Mouse (Mus musculus) spleen, postnatal 36 days (tissue): ENCODE results near the gene Mtif2.
"Not testable (repeated sequence)": the region's sequence is repeated elsewhere in the genome, so short reads cannot be mapped to it uniquely, and the experiment has no call there.

ENCODE experiments used
- DNase-seq, 2 experiments: peaks; one replicate each; pipeline ENCODE4 v3.0.0; 2022; ENCODE audit warnings: low spot score in 2 of 2, mixed read lengths in 1 of 2

The Mtif2 gene

DNA sequence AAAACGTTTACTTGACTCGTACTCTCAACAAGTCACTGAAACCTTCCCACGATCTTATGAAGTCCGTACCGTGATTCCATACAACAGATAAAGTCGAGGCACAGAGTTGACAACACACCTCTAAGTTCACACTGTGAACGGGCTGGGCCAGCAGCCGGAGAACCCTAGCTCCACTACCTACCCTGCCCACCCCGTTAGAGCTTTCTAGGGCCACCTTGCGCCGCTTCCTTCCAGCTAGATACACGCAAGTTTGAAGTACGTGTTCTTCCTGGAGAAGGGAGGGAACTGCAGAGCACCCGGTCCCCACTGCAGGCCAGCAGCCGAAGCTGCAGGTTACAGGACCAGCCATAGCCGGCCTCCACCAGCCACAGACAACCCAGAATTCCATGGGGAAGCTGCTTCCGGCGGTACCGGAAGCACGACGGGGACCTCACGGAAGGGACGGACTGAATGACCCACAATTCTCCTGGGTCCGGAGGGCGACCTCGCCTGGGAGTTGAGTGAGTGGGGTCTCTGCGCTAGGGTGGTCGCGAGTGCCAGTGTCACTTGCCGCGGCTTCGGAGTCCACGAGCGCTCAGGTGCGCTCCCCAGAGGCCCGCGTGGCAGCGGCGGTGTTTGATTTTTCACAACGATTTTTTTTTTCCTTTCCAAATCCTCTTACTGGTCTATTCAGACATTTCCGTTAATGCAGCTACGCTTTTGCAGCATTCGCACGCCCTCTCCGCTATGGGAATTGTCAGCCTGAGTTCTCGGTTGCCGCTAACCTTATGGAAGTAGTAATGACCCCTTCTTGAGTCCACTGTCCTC lies at the start of gene Mtif2:
Gene Mtif2 (plus strand): TSS at position 421 of the 807 bp plus-strand sequence.
- DNase-seq: peak; percentile 61 to 67

GRCm38 (mm10) chr11:29493135-29493534 lies 33.1 kb upstream of the Mtif2 start:
- no peak for DNase-seq

- no peak for DNase-seq
These were observed 29.2 kb upstream of the Mtif2 start for GRCm38 (mm10) chr11:29496962-29497361.

DNA sequence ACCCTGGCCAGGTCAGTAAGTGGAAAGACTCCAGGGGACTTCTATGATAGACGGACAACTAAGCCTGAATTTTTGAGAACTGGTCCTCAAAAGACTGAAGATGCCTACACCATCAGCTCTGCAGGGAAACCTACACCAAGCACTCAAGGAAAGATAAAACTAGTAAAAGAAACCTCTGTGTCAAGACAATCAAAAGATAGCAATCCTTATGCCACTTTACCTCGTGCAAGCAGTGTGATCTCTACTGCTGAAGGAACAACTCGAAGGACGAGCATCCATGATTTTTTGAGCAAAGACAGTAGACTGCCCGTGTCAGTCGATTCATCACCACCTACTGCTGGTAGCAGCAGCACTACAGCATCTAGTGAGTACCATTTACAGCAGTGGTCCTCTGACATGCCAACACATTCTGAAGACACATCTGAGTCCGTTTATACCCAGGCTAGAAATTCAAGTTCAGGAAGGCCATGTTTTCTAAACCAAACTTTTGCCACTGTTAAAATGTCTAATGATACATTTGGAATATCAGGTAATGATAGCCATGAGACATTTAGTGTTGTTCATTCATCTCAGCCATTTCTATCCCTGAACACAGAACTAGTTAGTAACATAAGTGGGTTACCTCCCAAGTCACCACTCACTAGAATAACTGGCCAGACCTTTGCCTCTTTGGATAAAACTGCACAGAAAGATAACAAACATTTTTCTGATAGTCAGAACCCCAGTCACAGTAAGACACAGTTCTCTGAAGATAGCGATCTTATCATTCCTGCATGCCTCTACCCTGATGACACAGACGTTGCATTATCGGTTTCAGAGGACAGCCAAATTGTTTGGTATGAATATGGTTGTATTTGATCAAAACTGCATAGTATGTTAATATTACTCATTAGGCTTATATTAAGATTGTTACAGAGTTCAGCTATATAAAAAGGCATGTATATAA lies 22.0 kb upstream of the Mtif2 start:
- DNase-seq: no peak

DNA sequence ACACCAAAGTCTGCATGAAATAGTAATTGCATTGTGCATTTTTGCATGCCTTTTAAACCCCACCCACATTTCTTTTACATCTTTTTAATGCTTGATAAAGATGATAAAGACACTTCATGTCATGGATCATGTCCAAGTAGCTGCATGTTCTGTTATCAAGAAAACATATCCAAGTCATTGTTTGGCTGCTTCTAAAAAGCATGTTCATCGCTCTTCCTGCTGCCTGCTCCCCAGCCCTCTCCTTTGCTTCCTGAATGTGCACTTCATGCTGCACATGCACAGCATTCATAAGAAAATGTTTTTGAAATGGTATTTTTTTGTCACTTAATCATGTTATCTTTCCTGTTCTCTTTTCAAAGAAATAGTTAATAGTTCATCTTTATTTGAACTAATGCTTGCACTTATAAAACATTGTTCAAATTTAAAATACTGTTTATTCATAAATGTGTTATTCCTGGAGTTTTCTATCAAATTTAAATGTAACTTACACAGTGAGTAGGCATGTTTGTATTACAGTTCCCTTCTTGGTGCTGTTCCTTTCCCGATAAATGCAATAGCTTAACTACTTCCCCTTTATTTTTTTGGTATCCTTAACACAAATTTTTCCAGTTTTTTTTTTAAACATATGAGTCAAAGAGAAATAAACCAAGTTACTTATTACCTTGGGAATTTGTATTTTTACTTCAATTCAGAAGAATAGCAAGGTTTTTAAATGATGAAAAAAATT lies 21.1 kb upstream of the Mtif2 start:
- no peak for DNase-seq

- no peak for DNase-seq
These were observed 16.8 kb upstream of the Mtif2 start for GRCm38 (mm10) chr11:29509421-29509820.

GRCm38 (mm10) chr11:29512818-29513535 lies 13.2 kb upstream of the Mtif2 start:
- no peak for DNase-seq

DNA sequence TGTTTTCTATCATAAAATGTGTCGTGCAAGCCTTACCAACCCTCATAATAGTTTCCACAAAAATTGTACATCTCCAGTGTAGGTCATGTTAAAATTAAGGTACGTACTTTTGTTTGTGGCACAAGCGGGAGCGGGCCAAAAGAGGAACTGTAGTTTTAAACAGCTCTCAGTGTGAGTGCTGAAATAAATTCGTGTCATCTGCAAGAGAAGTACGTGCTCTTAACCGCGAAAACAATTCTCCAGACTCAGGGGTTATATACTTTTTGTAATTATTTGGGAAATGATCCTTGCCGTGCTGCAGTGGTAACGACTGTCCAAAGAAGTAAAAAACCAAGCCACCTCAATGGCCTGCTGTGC lies 11.9 kb upstream of the Mtif2 start:
- DNase-seq: peak in 1 of 2 experiments; percentile 18

DNA sequence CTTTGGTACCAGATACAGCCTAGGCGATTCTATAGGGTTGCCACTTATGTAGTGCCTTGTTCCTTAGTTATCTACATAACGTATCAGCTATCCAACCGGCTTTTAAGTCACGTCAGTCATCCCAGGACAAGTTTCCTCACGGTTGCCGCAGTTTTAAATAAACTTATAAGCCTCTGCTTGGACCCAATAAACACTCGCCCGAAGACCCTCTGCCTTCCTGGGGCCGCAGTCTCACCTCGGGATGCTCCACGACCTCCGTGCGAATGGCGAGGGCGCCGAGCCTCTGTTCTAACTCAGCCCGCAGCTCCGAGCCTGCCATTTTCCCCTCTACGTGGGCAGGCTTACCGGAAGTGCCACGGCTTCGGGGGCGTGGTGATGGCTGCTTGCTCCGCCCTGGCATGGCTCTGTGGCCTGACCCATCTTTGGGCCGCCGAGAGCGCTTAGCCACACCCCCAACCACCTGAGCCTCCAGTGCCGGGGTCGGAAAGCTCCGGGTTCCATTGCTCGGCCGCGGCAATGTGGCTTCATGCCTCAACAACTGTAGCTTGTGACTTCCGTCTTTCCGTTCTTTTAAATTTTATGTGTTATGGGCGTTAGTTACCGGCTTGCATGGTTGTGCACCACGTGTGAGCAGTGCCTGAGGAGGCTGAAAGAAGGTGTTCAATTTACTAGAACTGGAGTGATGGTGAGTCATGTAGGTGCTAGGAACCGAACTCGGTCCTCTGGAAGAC lies 11.4 kb upstream of the Mtif2 start, which contains the start of gene Prorsd1:
Gene Prorsd1 (minus strand): TSS at position 352 of the 731 bp plus-strand sequence.
- DNase-seq: peak; percentile 95 to 96

GRCm38 (mm10) chr11:29538201-29538600 lies 12.0 kb downstream of the Mtif2 start:
- DNase-seq: no peak

DNA sequence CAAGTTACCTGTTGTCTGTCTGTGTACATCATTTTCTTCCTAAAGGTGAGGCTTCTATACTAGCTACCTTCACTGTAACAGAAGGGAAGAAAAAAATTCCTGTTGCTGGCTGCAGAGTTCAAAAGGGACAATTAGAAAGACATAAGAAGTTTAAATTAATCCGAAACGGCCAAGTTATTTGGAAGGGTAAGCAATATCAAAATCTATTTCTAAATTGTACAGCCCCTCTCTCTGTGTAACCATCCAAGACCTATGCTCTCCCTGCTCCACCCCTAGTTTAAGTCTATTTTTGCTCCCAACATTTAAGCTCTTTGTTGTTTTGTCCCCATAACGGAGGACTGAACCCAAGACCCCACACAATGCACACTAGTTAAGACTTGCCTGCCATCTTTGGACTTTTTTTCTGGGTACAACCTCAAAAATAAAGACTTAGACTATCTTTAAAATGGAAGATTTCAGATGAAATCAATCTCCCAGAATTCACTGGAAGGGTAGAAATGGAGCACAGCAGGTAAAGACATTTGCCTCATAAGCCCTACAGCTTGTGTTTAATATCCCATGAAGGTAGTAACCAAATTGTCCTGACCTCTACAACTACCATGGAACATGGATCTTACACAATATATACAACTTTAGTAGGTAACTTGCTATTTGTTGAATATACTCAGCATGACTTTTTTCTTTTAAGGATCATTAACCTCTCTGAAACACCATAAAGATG lies 18.2 kb downstream of the Mtif2 start:
- no peak for DNase-seq

DNA sequence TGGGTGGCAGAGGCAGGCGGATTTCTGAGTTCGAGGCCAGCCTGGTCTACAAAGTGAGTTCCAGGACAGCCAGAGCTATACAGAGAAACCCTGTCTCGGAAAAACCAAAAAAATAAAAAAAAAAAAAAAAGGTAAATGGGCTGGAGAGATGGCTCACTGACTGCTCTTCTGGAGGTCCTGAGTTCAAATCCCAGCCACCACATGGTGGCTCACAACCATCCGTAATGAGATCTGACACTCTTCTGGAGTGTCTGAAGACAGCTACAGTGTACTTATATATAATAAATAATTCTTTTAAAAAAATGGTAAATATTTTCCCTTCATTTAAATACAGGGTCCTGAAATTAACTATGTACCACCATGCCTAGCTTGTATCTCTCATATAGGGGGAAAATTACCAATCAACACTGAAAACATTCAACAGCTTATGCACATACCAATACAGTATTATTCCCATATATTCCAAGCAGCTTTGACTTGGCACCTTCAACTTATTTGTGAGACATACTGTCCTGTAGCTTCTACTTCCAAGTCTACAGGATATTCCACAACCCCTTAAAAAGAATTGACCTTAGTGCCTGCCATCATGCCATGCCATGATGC lies 19.0 kb downstream of the Mtif2 start:
- not testable (repeated sequence) for DNase-seq

GRCm38 (mm10) chr11:29546297-29546696 lies 20.1 kb downstream of the Mtif2 start:
- not testable (repeated sequence) for DNase-seq

- no peak for DNase-seq
These were observed 20.6 kb downstream of the Mtif2 start for GRCm38 (mm10) chr11:29546762-29547161.

DNA sequence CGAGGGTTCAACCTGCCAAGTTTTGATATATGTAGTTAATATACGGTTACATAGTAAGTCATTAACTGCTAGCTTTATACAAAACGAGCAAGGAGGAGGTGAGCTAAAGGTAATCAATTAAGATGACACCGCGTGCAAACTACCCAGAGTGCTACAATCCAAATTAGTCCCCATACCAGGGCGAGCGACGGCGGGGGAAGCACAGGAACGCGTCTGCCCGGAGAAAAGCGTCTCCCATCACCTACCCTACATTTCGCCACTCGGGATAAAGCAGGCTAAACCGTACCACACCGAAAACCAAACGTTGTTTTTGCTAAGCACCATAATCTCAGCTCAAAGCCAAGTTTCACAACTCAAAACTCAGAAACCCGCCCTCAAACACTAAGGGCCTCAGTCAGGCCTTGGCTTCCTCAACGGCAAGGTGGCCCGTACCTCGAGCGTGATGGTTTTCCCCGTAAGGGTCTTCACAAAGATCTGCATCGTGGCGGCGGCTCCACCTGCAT lies 21.1 kb downstream of the Mtif2 start:
- DNase-seq: no peak

GRCm38 (mm10) chr11:29547752-29548503 lies 21.7 kb downstream of the Mtif2 start, which contains the start of the genes Clhc1 and Rps27a:
Gene Clhc1 (plus strand): TSS chr11:29547950.
Gene Rps27a (minus strand): TSS chr11:29548109.
- peak; percentile 89 to 92 for DNase-seq

GRCm38 (mm10) chr11:29548504-29549424 lies 22.6 kb downstream of the Mtif2 start:
- peak in 1 of 2 experiments; percentile 8 for DNase-seq
